ENCODE assay signal across 28 mouse cellular contexts in genomic region chr16:52250196-52250595, GRCm38 (mm10).
"Had no signal": no experiment of that assay in that cellular context is flagged by ENCODE, and none has a peak within 500 bp of the region (broad histone marks: within the 10 kb centered on the region; RNA-seq: fewer than 3 reads in every experiment).

No protein-coding gene starts in this region.

- H3K4me1 ChIP-seq: embryonic facial prominence, embryonic 10.5 days; embryonic facial prominence, embryonic 12.5 days; embryonic facial prominence, embryonic 13.5 days; embryonic facial prominence, embryonic 15.5 days; forebrain, embryonic 10.5 days; forebrain, embryonic 12.5 days; forebrain, embryonic 13.5 days; forebrain, embryonic 15.5 days had no signal

- H3K9ac ChIP-seq: embryonic facial prominence, embryonic 12.5 days; embryonic facial prominence, embryonic 13.5 days; embryonic facial prominence, embryonic 15.5 days; forebrain, embryonic 12.5 days; forebrain, embryonic 13.5 days; forebrain, embryonic 15.5 days; forebrain, postnatal 0 days had no signal

- H3K36me3 ChIP-seq: embryonic facial prominence, embryonic 10.5 days; embryonic facial prominence, embryonic 15.5 days; forebrain, embryonic 12.5 days; forebrain, embryonic 15.5 days had no signal

- H3K27me3 ChIP-seq: embryonic facial prominence, embryonic 12.5 days; embryonic facial prominence, embryonic 13.5 days; embryonic facial prominence, embryonic 15.5 days; forebrain, embryonic 12.5 days; forebrain, embryonic 13.5 days; forebrain, embryonic 15.5 days had no signal

- H3K9me3 ChIP-seq: embryonic facial prominence, embryonic 12.5 days; embryonic facial prominence, embryonic 13.5 days; embryonic facial prominence, embryonic 15.5 days; forebrain, embryonic 12.5 days; forebrain, embryonic 13.5 days; forebrain, embryonic 15.5 days had no signal

- ATAC-seq: forebrain, embryonic 13.5 days; forebrain, embryonic 14.5 days; forebrain, embryonic 15.5 days; forebrain, embryonic 16.5 days; forebrain, postnatal 0 days had no signal

- H3K27ac ChIP-seq: embryonic facial prominence, embryonic 10.5 days; embryonic facial prominence, embryonic 12.5 days; embryonic facial prominence, embryonic 13.5 days; embryonic facial prominence, embryonic 15.5 days; forebrain, embryonic 10.5 days; forebrain, embryonic 12.5 days; forebrain, embryonic 13.5 days; forebrain, embryonic 15.5 days; gastrocnemius, adult 2 months had no signal

- H3K4me2 ChIP-seq: embryonic facial prominence, embryonic 12.5 days; embryonic facial prominence, embryonic 13.5 days; embryonic facial prominence, embryonic 15.5 days; forebrain, embryonic 12.5 days; forebrain, embryonic 13.5 days; forebrain, embryonic 15.5 days had no signal

- H3K4me3 ChIP-seq: embryonic facial prominence, embryonic 10.5 days; embryonic facial prominence, embryonic 12.5 days; embryonic facial prominence, embryonic 13.5 days; embryonic facial prominence, embryonic 15.5 days; erythroblast, embryonic 14.5 days; forebrain, embryonic 10.5 days; forebrain, embryonic 12.5 days; forebrain, embryonic 13.5 days; forebrain, embryonic 15.5 days; gastrocnemius, adult 2 months had no signal

- DNase-seq: cerebellum, adult 2 months; cerebellum, adult 8-10 months; cerebellum, adult 9-10 months; cerebellum, adult 9-11 months; cerebellum, postnatal 10 days; cerebellum, postnatal 14 days; cerebellum, postnatal 25 days; cerebellum, postnatal 36 days; embryo, embryonic 11 days; forebrain, postnatal 0 days; gastrocnemius, adult 2 months; gastrocnemius, postnatal 10 days; gastrocnemius, postnatal 14 days; gastrocnemius, postnatal 25 days; gastrocnemius, postnatal 36 days; heart, adult 11 months; heart, adult 18-20 months had no signal
